Mouse (Mus musculus): Measurements from ENCODE around the gene Aim2.
"Not testable (repeated sequence)": the region's sequence is repeated elsewhere in the genome, so short reads cannot be mapped to it uniquely, and the experiment has no call there.

Aim2 gene

DNA sequence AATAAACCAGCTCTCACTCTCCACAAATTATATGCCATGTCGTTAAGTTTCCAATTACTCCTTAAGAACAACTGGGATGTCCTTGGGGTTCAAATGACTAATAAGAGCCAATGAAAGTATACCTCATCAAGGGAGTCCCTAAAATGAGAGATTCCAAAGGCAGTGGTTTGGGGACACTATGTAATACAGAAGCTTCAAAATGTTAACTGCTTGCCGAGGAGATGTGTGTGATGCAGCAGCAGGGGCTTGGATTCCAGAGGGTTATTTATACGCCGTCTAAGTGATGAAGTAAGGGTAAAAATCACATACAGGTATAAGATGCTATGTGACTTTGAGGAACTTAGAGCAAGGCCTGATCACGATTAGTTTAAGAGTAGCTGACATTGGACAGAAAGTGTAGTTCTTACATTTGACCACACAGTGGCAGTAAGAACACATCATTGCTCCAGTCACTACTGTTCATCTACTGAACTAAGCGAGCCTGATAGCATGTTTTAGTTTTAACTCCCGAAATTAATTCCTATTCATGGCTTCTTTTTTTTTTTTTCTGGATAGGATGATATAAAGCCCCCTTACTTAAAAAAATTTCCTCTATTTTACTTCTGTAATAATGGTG lies 105.6 kb downstream of the Aim2 start:
- DNase-seq (ENCODE audit: low read depth): peak; percentile 69

DNA sequence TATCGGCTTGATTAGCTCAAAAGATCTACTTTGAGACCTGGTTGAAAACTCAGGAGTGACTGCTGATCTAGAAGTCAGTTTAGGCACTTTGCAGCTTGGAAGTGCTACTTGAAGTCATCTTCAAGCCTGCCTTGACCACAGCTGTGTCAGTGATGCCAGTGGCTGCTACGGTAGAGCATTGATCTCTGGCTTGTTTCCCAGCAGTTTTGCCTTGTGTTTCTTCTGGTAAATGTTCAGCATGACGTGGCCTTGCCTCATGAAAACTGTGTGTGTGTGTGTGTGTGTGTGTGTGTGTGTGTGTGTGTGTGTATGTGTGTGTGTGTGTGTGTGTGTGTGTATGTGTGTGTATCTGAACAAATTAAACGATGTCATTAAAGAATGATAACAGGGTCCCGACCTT lies 106.1 kb downstream of the Aim2 start:
- DNase-seq (ENCODE audit: low read depth): peak; percentile 13

- not testable (repeated sequence) for DNase-seq (ENCODE audit: low read depth)
These were observed 129.9 kb downstream of the Aim2 start for GRCm38 (mm10) chr1:173480399-173481181.

GRCm38 (mm10) chr1:173481182-173481574 lies 130.5 kb downstream of the Aim2 start:
- DNase-seq (ENCODE audit: low read depth): not testable (repeated sequence)

GRCm38 (mm10) chr1:173490812-173491480 lies 140.3 kb downstream of the Aim2 start, which contains the start of gene Ifi206:
Ifi206 (minus strand) TSS chr1:173491041.
- DNase-seq (ENCODE audit: low read depth): not testable (repeated sequence)

GRCm38 (mm10) chr1:173491483-173491882 lies 140.8 kb downstream of the Aim2 start:
- not testable (repeated sequence) for DNase-seq (ENCODE audit: low read depth)

DNA sequence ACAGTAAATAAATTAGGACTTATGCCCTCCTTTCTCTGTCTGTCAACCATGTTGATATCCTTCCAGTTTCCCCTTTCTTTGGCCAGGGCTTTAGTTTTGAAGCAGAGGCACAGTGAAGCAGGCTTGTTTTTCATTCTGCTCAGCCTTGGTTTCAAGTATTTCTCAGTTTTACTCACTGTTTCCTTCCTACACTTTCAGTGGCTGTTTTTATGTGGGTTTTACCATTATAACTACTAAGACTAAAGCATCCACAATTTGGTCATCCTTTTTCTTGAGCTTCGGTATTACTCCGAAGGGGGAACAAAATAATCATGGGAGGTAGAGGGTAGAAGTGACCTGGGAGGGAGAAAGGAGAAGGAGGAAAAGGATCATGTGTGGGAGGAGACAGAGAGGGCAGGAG lies 159.9 kb downstream of the Aim2 start:
- not testable (repeated sequence) for DNase-seq (ENCODE audit: low read depth)

All from 416B (cell line).